Mouse (Mus musculus) brain, embryonic 14.5 days (tissue): Measurements from ENCODE around the gene Zfp697.

Experiments used
- CTCF ChIP-seq: fragments of 200-500 bp; IDR thresholded peaks from 2 replicates; pipeline ENCODE4 v1.5.1; 2012; ENCODE audit warnings: inconsistent platforms, mild to moderate bottlenecking, moderate library complexity, borderline replicate concordance; ENCODE audit not compliant: insufficient read depth, insufficient read length; ENCODE audit errors: extremely low read depth
- POLR2A ChIP-seq: fragments of 200-500 bp; IDR thresholded peaks from 2 replicates; pipeline ENCODE4 v1.6.1; 2012; ENCODE audit warnings: mild to moderate bottlenecking, inconsistent platforms, borderline replicate concordance; ENCODE audit not compliant: poor library complexity, insufficient read depth, insufficient read length, severe bottlenecking; ENCODE audit errors: extremely low read depth

DNA sequence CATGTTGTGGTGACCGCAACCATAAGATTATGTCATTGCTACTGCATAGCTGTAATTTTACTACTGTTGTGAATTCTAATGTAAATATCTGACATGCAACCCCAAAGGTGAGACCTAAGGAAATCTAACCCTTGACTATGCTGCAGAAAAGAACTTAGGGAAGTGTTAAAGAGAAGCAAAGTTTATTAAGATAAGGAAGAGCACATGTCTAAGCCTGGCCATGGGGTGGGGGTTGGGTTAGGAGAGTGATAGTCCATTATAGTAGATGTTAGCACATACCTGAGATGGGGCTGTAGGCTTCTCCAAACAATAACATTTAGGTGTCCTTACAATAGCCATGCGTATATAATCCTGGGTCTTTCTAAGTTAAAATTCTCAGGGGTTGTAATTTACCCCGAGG, 39.0 kb upstream of the Zfp697 start:
- no peak for TF ChIP-seq POLR2A
- TF ChIP-seq CTCF = no peak
